Mouse (Mus musculus) Muller cell, postnatal 12 days (primary cell): ENCODE results near the gene Gm38394.

Experiments
- DNase-seq: peaks from one replicate; pipeline ENCODE4 v3.0.0-alpha.2; 2015; ENCODE audit errors: inconsistent ontology term

Gene Gm38394

DNA sequence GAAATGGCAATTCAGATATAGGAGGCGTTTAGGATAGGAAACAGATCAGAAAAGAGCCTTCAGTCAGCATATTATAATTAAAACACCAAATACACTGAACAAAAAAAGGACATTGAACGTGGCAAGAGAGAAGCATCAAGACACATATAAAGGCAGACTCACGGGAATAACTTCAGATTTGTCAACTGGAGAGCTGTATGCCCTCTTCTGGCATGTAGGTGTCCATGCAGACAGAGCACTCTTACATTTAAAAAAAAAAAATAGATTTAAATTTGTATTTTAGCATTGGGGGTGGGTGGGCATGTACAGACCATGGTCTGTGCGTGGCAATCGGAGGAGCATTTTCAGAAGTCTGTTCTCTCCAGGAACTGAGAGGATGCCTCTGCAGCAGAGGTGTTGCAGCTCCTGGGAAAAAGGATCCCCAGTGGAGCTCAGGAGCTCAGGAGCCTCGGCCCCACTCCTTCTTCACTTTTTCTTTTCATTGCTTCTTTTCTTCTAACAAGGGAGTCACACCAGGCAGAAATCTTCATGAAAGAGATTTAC is 75.1 kb downstream of the Gm38394 start:
- DNase-seq: no peak

DNA sequence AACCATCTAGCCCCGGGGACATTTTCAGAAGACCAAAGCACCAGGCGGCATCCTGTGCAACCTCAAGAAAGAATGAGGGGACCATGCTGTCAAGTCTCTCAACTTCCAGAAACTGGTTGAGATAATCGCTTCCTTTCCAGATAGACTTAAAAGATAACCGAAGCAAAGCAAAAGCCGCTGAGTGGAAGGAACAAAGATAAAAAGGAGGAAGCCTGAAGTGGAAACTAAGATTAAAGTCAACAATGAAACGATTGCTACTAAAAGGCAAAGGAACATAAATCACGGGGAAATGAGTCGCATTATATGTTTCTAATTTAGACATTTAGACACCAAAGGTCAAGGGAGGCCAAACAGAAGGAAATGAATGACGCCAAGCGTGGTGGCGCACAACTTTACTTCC is 89.8 kb downstream of the Gm38394 start:
- no peak for DNase-seq
